Mouse (Mus musculus): ENCODE results near the gene Eln.

The Eln gene

DNA sequence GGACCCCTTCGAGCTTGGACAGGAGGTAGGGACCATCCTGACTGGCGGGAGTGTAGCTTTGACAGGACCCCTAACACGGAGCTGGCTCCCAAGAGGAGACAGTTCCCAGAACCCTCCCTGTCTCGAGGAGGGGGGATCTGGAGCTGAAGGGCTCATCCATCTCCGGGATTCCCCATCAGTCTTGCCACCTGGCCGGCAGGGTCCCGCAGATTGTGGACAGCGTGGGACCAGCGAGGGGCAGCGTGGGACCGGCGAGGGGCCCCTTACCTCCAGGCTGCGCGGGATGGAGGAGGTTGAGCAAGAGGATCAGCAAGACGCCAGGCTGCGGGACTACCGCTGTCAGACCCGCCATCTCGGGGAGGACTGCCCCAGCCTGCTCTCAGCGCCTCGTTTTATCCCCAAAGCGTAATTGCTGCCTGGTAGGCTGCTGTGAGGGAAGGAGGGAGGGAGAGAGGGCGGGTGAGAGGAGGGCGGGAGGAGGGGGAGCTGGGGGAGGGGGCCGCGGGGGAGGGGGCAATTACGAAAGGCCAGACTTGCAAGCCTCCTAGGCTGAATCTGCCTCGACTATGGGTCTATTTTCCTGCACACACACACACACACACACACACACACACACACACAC lies at the start of gene Eln:
TSS of gene Eln (minus strand) at position 434 of the 622 bp plus-strand sequence.
- DNase-seq, result peak; percentile 58 to 64

DNA sequence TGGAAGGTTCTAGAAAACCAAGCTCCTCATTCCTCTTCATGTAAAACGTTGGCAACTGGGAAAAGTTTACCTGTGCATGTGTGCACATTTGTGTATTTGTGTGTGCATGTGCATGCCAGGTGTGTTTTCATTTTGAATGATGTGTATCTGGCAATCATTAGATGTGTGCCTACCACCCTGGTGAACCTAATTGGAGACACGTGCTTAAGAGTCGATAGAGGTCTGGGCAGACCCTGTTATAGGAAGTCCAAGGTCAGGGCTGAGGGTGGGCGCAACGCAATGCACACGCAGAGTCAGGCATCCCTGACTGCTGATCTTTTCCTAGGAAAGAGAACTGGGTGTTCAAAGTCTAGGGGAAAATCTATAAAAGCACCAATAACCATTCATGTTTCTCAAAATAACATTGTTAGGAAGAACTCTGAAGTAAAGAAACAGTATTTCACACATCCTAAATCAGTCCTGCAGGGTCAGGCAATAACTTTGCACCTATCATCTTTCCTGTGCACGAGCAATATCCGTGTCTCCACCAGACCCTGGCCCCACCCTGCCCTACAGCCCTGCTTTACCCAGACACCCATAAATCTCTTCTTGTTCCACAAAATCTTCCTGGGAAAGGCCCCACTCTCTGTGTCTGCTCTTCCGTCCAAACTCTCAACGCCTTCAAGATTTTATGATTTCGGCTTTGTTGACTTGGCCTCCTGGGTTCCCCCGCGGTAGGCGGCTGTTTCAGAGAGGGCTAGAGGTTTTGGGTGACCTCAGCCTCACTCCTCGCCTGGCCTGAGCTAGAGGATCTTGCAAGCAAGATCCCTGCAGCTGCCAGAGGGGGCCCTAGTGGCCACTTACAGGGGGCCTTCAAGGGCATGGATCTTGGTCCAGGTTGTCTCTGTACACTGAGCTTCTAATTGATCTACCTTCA lies 43.2 kb upstream of the Eln start:
- DNase-seq, result no peak

DNA sequence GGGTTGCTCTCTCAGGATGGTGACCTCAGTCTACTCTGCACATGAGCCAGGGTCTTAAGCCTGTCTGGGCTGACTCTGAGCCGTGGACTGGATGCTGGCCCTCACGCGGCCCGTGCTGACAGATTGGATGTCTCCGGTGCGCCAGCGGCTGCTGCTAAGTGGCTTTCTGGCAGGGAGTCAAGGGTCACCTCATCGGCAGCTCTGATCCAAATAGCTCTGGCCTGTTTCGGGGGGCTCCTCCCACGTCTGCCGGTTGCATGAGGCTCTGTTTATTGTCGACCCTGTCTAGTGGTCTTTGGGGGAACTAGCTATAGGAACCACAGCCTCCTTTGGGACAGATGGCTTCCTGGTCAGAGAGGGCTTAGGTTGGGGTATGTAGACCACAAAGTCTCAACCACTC lies 41.1 kb upstream of the Eln start:
- DNase-seq, result peak; percentile 55 to 67

DNA sequence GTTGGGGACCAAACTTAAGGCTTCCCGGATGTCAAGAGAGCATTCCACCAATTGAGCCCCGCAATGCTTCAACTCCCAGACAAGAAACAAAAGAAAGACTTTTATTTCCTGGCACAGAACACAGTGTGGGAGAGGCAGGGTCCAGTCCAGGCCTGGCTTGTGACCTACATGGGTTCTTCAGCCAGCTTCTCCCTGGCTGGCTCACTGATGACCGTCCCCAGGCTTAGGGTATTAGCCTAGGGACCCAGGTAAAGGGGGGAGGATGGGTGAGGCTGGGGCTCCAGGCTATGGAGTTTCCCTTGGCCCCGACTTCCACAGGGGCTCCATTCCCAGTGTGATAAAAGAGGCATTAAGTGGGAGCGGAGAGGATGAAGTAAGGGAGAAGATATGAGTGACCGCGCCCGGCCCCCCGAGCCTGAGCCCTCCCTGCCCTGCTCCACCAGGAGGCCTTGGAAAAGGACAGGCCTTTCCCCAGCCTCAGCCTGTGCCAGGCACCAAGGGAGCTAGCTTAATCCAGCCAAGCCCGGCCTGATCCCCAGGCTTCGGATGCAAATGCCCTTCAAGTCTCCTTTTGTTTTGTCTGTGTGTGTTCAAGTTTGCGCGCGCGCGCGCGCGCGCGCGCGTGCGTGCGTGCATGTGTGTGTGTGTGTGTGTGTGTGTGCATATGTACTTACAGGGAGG lies 38.7 kb upstream of the Eln start:
- peak; percentile 35 for DNase-seq

DNA sequence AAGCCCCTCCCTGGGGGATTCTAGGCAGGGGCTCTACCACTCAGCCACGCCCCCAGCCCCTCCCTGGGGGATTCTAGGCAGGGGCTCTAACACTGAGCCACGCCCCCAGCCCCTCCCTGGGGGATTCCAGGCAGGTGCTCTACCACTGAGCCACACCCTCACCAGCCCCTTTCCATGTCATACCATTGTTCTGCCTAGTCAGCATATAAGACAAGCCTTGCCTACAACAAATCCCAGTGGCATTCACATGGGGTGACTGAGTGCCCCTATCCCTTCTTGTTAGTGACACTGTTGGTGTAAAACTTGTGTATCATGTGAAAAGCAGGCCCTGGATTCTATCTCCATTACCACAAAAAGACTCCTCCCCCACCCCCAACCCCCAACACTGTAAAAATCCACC lies 36.7 kb upstream of the Eln start:
- DNase-seq, result no peak

DNA sequence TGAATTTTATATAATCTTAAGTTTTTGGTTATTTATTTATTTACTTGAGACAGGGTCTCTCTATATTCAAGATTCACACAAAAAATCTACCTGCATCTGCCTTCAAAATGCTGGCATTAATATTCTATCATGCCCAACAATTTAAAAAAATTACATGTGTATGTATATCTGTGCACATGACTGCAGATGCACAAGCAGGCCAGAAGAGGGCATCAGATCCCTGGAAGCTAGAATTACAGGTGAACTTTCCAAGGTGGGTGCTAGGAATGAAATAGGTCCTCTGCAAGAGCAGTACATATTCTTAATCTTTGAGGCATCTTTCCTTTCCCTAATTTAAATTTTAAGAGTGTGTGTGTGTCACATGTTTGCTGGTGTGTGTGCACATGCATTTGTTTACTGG lies 33.8 kb upstream of the Eln start:
- DNase-seq, result no peak

DNA sequence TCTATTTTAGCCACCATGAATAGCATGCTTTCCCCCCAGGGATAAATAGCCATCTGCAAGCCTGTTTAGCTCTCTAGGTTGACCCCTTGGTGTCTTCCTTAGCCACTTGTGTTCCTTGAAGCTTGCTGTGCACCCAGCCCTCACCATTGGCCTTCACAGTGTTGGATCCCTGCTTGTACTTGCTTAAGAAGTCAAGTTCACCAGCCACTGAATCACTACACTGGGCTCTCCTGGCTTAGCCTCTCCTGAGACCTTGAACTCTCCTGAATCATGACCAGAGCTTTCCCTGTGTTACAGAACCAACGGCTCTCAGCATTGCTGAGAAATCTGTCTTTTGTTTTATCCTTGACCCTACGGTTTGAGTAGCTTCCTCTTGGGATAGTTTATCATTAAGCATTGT lies 33.0 kb upstream of the Eln start:
- no peak for DNase-seq

DNA sequence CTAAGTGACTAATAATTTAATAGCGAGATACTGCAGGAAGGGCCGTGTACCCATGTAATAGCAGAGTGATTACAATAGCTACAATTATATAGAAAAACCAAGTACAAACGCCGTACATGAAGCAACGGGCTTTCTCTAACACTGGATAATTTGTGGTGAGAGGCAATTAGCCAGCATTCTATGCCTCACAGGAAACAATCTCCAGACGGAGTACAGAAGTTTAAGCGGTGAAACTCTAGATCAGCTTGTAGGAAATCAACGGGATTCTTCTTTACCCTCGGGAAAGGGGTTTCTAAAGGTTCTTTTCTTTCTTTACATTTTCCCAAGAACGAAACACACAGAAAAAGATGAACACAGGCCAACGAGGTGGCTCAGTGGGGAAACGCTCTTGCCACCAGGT lies 29.4 kb upstream of the Eln start:
- no peak for DNase-seq

DNA sequence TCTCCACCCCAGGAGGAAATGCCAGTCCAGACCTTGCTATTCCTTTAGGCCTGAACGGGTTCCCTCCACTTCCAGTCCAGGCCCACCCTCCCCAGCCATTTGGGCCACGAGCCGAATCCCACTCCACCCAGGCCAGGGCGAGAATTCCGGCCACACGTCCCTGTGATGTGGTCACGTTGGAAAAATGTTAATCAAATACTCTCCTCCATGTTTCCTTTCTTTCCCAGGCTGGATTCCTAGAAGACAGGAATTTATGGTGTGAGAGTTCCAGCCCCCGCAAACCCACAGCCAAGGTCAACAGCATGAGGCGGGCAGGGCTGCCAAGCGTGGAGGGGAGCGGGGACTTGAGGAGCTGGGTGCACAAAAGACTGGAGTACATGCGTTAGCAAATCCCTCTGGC lies 25.4 kb upstream of the Eln start:
- peak; percentile 46 to 58 for DNase-seq

DNA sequence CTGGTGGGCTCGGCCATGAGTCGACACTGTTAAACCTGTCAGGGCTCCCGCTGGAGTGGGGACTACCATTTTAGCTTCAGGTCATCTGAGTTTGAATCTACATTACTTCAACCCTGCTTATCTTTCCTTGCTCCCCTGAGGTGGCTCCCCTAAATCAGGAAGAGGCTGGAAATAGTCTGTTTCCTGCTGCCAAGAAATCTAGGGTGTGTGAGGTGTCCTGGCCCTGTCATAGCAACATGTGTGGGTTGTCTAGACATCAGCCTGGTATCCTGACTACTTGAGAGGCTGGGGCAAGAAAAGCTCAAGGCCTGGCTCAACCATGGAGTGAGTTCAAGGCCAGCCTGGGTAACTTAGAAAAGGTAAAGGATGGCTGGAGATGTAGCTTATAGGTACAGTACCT lies 24.6 kb upstream of the Eln start:
- DNase-seq, result no peak

DNA sequence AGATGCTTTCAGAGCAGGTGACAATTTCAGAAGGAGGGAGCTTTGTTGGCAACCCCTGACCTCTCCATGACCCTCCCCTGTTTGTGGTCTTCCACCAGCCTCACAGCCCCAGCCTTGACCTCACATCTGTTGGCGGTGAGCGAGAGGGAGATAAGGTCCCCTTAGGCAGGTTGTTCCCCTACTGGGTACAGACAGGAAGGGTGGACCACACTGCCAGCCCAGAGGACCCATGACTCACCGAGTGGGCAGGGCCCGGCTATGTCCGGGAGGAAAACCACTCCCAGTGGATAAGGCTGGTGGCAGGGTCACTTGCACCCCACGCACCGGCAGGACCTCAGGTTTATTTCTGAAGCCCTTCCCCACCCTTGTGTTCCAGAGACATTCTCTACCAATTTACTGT lies 22.1 kb upstream of the Eln start:
- peak; percentile 73 to 82 for DNase-seq

DNA sequence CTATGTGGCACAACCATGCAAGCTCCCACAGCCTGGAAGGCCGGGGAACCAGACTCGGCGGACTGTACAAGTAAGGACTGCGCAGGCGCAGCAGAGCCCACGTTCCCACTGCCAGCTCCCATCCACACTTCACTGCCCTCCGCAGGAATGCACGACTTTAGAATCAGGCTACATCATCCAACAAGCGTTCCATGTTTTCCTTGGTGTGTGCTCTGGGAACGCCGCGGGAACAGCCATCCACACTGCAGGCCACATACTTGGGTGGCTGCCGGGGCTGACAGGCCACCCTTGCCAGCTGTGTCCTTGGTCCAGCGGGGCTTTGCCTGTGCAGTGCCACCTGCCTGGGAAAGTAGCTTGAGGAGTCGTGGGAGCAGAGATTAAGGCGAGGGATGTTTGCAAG lies 18.3 kb upstream of the Eln start:
- DNase-seq, result no peak

DNA sequence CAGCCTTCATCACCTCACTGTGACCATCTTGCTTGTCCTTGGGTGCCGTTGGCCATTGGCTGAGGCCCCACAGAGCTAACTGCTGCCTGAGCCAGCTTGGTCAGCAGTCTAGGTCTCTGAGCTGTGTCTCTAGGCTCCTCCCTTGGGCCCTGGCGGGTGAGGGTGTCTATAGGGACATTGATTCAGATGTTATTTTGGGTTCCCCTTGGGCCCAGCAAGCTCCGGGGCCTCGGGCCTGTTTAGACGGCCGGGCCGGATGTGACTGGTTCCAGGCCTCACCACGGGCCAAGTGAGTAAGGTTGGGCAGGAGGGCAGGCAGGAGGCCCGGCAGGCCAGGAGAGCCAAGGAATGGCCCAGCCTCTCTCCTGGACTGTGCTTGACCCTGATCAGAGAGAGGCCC lies 16.2 kb upstream of the Eln start:
- peak in 1 of 2 experiments; percentile 31 for DNase-seq

DNA sequence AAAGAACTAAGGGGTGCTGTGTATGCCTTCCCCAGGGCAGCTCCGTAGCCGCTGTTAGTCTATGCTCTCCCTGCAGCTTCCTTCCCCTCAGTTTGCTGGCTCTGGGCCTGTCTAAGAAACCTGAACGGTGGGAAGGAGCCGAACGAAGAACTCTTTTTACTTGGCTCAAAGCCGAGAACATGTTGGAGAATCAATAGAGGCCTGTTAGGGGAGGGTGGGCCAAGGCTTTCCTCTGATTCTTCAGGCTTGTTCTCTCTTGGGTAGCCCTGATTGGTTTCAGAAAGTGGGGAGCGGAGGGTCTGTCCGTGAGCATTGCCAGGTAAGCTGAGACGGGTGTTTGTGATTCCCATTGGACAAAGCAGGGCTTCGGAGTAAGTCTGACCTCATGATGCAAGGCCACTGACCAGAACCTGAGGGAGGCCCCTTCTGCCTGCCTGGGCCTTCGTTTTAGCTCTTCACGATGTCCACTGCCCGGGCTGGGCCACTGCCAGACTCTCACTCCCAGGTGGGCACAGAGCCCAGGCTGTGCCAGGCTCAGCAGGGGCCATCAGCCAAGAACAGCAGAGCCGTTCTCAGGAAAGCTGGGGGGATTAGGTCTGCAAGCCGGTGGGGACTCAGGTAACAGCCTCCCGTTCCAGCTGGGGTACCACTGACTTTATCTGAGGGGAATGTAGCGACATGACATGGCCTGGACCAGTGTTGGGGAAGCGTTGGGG lies 14.4 kb upstream of the Eln start:
- DNase-seq, result no peak

DNA sequence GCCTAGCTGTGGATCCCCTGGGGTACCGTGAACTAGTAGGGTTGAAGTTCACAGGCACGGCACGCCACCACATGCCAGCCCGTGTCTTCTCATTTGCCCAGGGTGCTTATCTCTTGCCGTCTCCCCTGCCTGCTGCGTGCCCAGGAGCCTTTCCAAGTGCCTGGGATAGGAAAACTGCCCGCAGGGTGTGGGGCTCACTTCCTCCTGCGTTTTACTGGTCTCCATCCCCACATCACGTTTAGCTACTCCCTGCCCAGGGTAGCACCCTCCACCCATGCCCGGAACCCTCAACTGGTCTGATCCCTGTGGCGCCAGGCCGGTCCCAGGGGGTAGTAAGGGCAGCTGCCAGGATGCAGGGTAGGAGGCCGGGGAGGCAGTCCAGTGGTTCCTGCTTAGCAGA lies 8.9 kb upstream of the Eln start:
- no peak for DNase-seq

DNA sequence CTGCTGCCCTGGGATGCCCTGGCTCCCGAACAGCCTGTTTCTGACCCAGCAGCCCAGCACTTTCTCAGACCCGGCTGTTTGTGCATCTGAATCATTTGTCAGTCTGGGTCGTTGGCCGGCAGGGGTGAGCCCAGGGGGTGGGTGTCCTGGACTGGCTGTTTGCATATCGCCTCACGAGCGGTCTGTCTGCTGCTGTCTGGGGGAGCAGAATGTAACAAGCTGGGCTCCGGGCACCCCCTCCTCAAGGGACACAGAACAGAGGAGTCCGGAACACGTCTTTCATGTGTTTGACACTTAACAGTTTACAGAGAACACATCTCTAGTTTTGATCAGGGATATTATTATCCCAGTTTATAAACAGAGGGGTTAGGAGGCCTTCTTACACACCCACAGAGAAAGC lies 7.0 kb upstream of the Eln start:
- peak in 1 of 2 experiments; percentile 62 for DNase-seq

DNA sequence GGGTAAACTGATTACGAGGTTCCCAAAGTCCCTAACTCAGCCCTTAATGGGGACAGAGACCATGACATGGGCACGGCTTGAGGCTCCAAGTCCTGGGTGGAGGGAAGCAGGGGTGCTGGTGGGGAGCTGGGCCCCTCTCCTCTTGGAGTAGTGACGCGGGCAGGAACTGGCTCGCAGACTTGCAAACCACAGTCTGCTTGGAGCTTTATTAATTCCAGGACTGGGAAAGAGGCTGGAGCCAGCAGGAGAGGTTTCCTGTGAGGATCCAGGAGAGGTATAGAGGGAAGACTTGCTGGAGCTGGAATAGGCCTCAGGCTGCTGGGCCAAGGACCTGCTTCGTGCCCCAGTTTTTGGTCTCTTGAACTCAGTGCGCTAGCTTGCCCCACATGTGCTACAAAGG lies 3.3 kb upstream of the Eln start:
- DNase-seq, result no peak

DNA sequence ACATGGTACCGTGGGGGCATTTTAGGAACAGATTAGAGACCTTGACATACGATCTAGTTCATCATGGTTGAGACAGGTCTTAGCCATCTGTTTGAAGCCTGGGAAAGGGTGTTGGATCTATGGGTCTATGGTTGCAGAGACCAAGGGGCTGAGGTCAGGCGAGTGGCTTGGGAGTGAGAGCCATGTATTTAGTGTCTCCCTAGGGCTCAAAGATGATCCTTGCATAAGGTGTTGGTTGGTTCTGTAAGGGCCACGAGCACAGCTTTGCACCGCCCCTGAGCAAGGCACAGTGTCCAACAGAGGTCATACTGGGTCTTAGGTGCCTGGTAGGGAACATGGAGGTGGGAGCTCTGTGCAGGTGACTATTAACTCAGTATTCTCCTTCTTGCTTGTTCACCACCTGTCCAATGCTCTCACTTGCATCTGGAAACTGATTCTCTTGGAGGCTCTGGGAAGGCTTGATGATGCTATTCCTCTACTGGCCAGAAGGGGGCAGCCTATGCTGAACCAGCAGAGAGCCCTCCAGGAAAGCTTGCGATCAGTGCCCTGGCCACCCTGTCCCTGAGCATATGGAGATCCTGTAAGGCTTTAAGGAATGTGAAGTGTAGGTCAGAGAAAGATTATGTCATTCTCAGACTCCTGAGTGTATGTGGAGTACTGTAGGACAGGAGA lies 960 bp upstream of the Eln start:
- DNase-seq, result peak; percentile 65 to 75

DNA sequence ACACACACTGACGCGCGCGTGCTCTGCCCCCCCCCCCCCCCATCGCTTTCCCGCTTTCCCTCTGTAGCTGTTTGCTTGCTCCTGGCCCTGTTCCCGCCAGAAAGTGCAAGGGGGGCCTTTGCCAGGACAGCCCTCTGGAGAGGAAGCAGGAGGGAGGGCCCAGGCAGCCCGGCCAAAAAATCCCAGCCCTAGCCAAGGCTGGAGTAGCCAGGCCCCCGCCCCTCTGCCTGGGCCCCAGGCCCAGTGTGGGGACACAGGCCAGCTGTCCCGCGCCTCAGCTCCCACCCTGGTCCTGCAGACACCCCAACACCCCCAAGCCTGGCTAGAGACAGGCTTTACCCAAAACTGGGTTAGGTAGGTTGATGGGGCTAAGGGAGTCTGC lies 380 bp upstream of the Eln start:
- DNase-seq, result peak; percentile 90 to 94

DNA sequence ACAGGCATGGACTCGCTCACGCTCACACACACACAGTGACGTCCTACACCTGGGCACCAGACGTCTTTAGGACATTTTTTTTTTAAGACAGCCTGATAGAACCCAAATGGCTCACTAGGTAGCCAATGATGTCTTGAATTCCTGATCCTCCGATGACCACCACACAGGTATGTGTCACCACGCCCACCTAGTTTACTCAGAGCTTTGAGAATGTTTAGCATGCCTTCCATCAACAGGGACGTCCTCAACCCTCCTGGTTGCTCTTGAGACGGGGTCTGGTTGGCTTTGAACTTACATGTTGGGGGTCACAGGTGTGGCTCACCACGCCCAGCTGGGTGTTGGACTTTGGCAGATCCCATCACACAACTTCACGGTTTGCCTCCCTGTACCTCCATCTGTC lies 922 bp downstream of the Eln start:
- no peak for DNase-seq

DNA sequence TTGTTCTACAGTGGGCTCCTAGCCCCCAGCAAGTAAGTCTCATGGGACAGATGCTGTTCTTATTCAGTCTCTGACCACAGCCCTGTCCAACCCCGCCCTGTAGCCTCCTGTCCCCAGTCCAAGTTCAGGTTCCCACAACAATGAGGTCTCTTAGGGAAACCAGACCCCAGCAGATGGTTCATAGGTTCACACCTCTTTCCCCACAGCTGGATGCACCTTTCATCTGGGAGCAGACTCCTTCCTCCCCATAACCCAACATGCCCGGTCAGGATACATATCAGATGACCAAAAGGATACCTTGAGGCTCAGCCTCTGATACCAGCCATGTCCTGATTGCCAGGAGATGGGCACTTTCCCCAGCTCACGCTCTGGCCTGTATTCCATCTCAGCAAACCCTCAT lies 1.3 kb downstream of the Eln start:
- no peak for DNase-seq

DNA sequence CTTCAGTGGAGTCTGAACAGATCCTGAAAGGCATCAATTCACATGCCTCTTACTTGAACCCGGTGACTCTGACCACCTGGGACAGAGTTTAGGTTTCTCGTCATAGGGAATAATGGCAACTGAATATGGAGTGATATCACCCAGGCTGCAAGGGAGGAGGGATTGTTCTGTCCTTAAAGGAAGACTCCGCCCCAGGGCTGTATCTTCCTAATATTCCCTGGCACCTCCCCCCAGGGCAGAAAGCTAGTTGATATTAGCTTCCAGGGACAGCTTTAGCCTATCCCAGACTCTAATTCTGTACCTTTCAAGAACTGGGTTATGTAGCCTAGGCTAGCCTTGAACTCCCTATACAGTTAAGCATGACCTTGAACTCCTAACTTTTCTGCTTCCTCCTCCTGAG lies 2.1 kb downstream of the Eln start:
- DNase-seq, result peak in 1 of 2 experiments; percentile 49

DNA sequence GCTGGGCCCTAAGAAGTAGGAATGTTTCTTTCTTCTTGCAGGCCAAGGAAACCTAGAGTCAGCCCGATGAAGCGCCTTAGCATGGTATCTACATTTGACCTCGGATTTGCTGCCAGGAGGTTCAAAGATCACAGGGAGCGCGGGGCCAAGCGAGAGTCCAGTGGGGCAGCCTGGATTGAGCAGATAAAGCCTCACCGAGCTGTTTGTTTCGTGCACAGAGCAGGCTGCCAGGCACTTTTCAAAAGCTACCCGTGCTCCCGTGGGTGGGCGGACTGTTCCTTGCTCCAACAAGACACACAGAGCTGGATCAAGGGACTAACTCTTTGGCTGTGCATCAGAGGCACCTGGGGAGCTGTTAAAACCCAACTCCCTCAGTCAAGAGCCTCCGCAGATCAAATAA lies 3.1 kb downstream of the Eln start:
- DNase-seq, result no peak

Data from lung, adult 18-20 months (tissue).